Mouse (Mus musculus) lung, embryonic 15.5 days (tissue): ENCODE measurements at regions not wholly inside any gene's neighbourhood (a gene's known extent, or its start where the extent isn't known, plus 50 kb on each side); places are given as distances from the start of the nearest gene placed in this dataset.
A peak's percentile ranks its signal among the peaks of the same experiment; 100 is the strongest.

Source experiments
- ATAC-seq: fragments of 200-750 bp; cut with Nextera tagmentation; 2 replicates; pipeline ENCODE4 v1.8.0; 2017; ENCODE audit warnings: moderate number of reproducible peaks, borderline replicate concordance; ENCODE audit not compliant: low FRiP score, low TSS enrichment; ENCODE audit errors: extremely low read depth
- H3K27ac ChIP-seq: fragments of 300-500 bp; sonication (generic); 2 replicates; pipeline ENCODE4 v1.5.1; 2015; ENCODE audit warnings: moderate library complexity, mild to moderate bottlenecking, inconsistent platforms
- H3K27me3 ChIP-seq: fragments of 300-500 bp; sonication (generic); 2 replicates; pipeline ENCODE4 v1.6.1; 2015; ENCODE audit warnings: inconsistent platforms
- H3K36me3 ChIP-seq: fragments of 300-500 bp; sonication (generic); 2 replicates; pipeline ENCODE4 v1.6.1; 2015; ENCODE audit warnings: inconsistent platforms
- H3K4me1 ChIP-seq: fragments of 300-500 bp; sonication (generic); 2 replicates; pipeline ENCODE4 v1.6.1; 2015; ENCODE audit warnings: inconsistent platforms
- H3K4me2 ChIP-seq: fragments of 300-500 bp; sonication (generic); 2 replicates; pipeline ENCODE4 v1.6.1; 2015; ENCODE audit warnings: inconsistent platforms, mild to moderate bottlenecking, moderate library complexity
- H3K4me3 ChIP-seq: fragments of 300-500 bp; sonication (generic); 2 replicates; pipeline ENCODE4 v1.5.1; 2015; ENCODE audit warnings: mild to moderate bottlenecking, inconsistent platforms
- H3K9ac ChIP-seq: fragments of 300-500 bp; sonication (generic); 2 replicates; pipeline ENCODE4 v1.6.1; 2015; ENCODE audit warnings: inconsistent platforms
- H3K9me3 ChIP-seq: fragments of 300-500 bp; sonication (generic); 2 replicates; pipeline ENCODE4 v1.6.1; 2016; ENCODE audit warnings: inconsistent platforms
- WGBS: fragments of 180-500 bp; shearing (Covaris S2); methylation state at CpG from one replicate; pipeline ENCODE4 v1.1.7; 2015; 5-methylcytosine and 5-hydroxymethylcytosine counted together

GRCm38 (mm10) chr13:60086657-60087056, 90.5 kb downstream of the Gas1 start:
- peaks cover 22% of the 10 kb centered on the region for H3K4me1 ChIP-seq
- no peak overlapping the region for H3K4me3 ChIP-seq
- no peak overlapping the region for H3K9ac ChIP-seq
- no peaks in the 10 kb centered on the region for H3K9me3 ChIP-seq
- H3K36me3 ChIP-seq, result no peaks in the 10 kb centered on the region
- no peaks in the 10 kb centered on the region for H3K27me3 ChIP-seq
- no peak overlapping the region for H3K27ac ChIP-seq
- WGBS, result 65% methylated on average over 8 of the region's 8 CpGs
- no peak overlapping the region for H3K4me2 ChIP-seq
- peak; percentile 44 for ATAC-seq

- Histone ChIP-seq H3K27me3 (no peaks in the 10 kb centered on the region), H3K36me3 (no peaks in the 10 kb centered on the region), H3K9ac (no peak overlapping the region), H3K4me3 (no peak overlapping the region), H3K9me3 (no peaks in the 10 kb centered on the region), H3K27ac (no peak overlapping the region), H3K4me1 (peaks cover 27% of the 10 kb centered on the region), H3K4me2 (no peak overlapping the region)
- ATAC-seq, result peak; percentile 41; the same call in 1 of the 2 replicates
- 17% methylated on average over 12 of the region's 12 CpGs for WGBS
Observed at GRCm38 (mm10) chr13:60084975-60085374, 92.2 kb downstream of the Gas1 start.

GRCm38 (mm10) chr13:60084290-60084689, 92.9 kb downstream of the Gas1 start:
- H3K9ac ChIP-seq, result no peak overlapping the region

GRCm38 (mm10) chr13:60080113-60080512, 97.1 kb downstream of the Gas1 start:
- Histone ChIP-seq H3K4me3 (no peak overlapping the region), H3K27ac (no peak overlapping the region), H3K27me3 (no peaks in the 10 kb centered on the region), H3K36me3 (no peaks in the 10 kb centered on the region), H3K9ac (no peak overlapping the region), H3K4me2 (no peak overlapping the region), H3K9me3 (no peaks in the 10 kb centered on the region), H3K4me1 (peaks cover 15% of the 10 kb centered on the region)
- no peak for ATAC-seq
- 77% methylated on average over 10 of the region's 10 CpGs for WGBS

More at GRCm38 (mm10) chr13:60084290-60084689, 92.9 kb downstream of the Gas1 start:
- H3K4me1 ChIP-seq, result peaks cover 27% of the 10 kb centered on the region
- 66% methylated on average over 4 of the region's 4 CpGs for WGBS
- no peak for ATAC-seq
- no peak overlapping the region for H3K4me3 ChIP-seq
- no peaks in the 10 kb centered on the region for H3K36me3 ChIP-seq
- H3K27ac ChIP-seq, result no peak overlapping the region
- no peak overlapping the region for H3K4me2 ChIP-seq
- H3K27me3 ChIP-seq, result no peaks in the 10 kb centered on the region
- no peaks in the 10 kb centered on the region for H3K9me3 ChIP-seq

GRCm38 (mm10) chr13:60078331-60079050, 98.7 kb downstream of the Gas1 start:
- Histone ChIP-seq H3K4me2 (no peak overlapping the region), H3K9ac (no peak overlapping the region), H3K27ac (no peak overlapping the region), H3K36me3 (no peaks in the 10 kb centered on the region), H3K9me3 (no peaks in the 10 kb centered on the region), H3K4me1 (peaks cover 5% of the 10 kb centered on the region; the same call in 1 of the 2 replicates), H3K4me3 (no peak overlapping the region), H3K27me3 (no peaks in the 10 kb centered on the region)
- no peak for ATAC-seq
- WGBS, result 60% methylated on average over 8 of the region's 8 CpGs

GRCm38 (mm10) chr13:60076147-60076800, 100.9 kb downstream of the Gas1 start:
- Histone ChIP-seq H3K9ac (no peak overlapping the region), H3K9me3 (no peaks in the 10 kb centered on the region), H3K36me3 (no peaks in the 10 kb centered on the region), H3K4me3 (no peak overlapping the region), H3K4me1 (peaks cover 5% of the 10 kb centered on the region; the same call in 1 of the 2 replicates), H3K27me3 (no peaks in the 10 kb centered on the region), H3K27ac (no peak overlapping the region), H3K4me2 (no peak overlapping the region)
- WGBS, result 57% methylated on average over 6 of the region's 6 CpGs
- no peak for ATAC-seq

- Histone ChIP-seq H3K9me3 (no peaks in the 10 kb centered on the region), H3K4me3 (no peak overlapping the region), H3K27me3 (no peaks in the 10 kb centered on the region), H3K27ac (no peak overlapping the region), H3K4me2 (no peak overlapping the region), H3K4me1 (peaks cover 7% of the 10 kb centered on the region), H3K36me3 (no peaks in the 10 kb centered on the region), H3K9ac (no peak overlapping the region)
- 37% methylated on average over 9 of the region's 9 CpGs for WGBS
- no peak for ATAC-seq
Observed at GRCm38 (mm10) chr13:60071595-60071994, 105.6 kb downstream of the Gas1 start.

GRCm38 (mm10) chr13:60069196-60069595, 108.0 kb downstream of the Gas1 start:
- Histone ChIP-seq H3K9me3 (no peaks in the 10 kb centered on the region), H3K4me3 (no peak overlapping the region), H3K27me3 (no peaks in the 10 kb centered on the region), H3K27ac (peak overlapping the region; percentile 36; the same call in 1 of the 2 replicates), H3K36me3 (no peaks in the 10 kb centered on the region), H3K4me2 (no peak overlapping the region), H3K9ac (no peak overlapping the region), H3K4me1 (peaks cover 13% of the 10 kb centered on the region)
- 22% methylated on average over 9 of the region's 9 CpGs for WGBS
- ATAC-seq, result peak; percentile 43; the same call in 1 of the 2 replicates

GRCm38 (mm10) chr13:60067325-60067724, 109.8 kb downstream of the Gas1 start:
- H3K36me3 ChIP-seq, result no peaks in the 10 kb centered on the region
- H3K4me2 ChIP-seq, result no peak overlapping the region
- peaks cover 13% of the 10 kb centered on the region for H3K4me1 ChIP-seq
- H3K9me3 ChIP-seq, result no peaks in the 10 kb centered on the region
- no peak overlapping the region for H3K4me3 ChIP-seq
- no peak overlapping the region for H3K9ac ChIP-seq
- 88% methylated on average over 9 of the region's 9 CpGs for WGBS
- ATAC-seq, result no peak
- no peak overlapping the region for H3K27ac ChIP-seq
- H3K27me3 ChIP-seq, result no peaks in the 10 kb centered on the region

- H3K27ac ChIP-seq, result no peak overlapping the region
- H3K36me3 ChIP-seq, result no peaks in the 10 kb centered on the region
- H3K9ac ChIP-seq, result no peak overlapping the region
- no peaks in the 10 kb centered on the region for H3K27me3 ChIP-seq
- 49% methylated on average over 6 of the region's 6 CpGs for WGBS
- ATAC-seq, result no peak
- no peak overlapping the region for H3K4me2 ChIP-seq
- no peaks in the 10 kb centered on the region for H3K9me3 ChIP-seq
- no peak overlapping the region for H3K4me3 ChIP-seq
- H3K4me1 ChIP-seq, result peaks cover 11% of the 10 kb centered on the region; the same call in 1 of the 2 replicates
Observed at GRCm38 (mm10) chr13:60061589-60061988, 115.6 kb downstream of the Gas1 start.

- H3K9ac ChIP-seq, result no peak overlapping the region
- no peak overlapping the region for H3K4me2 ChIP-seq
- H3K9me3 ChIP-seq, result no peaks in the 10 kb centered on the region
- H3K27me3 ChIP-seq, result no peaks in the 10 kb centered on the region
- ATAC-seq, result peak; percentile 69; the same call in 1 of the 2 replicates
- no peaks in the 10 kb centered on the region for H3K36me3 ChIP-seq
- H3K27ac ChIP-seq, result no peak overlapping the region
- WGBS, result 17% methylated on average over 13 of the region's 13 CpGs
- no peak overlapping the region for H3K4me3 ChIP-seq
- peaks cover 5% of the 10 kb centered on the region; the same call in 1 of the 2 replicates for H3K4me1 ChIP-seq
Observed at GRCm38 (mm10) chr13:60057761-60058274, 119.3 kb downstream of the Gas1 start.

GRCm38 (mm10) chr13:60054531-60054930, 122.6 kb downstream of the Gas1 start:
- H3K4me3 ChIP-seq, result no peak overlapping the region
- no peaks in the 10 kb centered on the region for H3K36me3 ChIP-seq
- no peaks in the 10 kb centered on the region for H3K27me3 ChIP-seq
- no peak overlapping the region for H3K9ac ChIP-seq
- H3K27ac ChIP-seq, result no peak overlapping the region
- H3K4me1 ChIP-seq, result peaks cover 5% of the 10 kb centered on the region; the same call in 1 of the 2 replicates
- no peak for ATAC-seq
- no peaks in the 10 kb centered on the region for H3K9me3 ChIP-seq
- WGBS, result 21% methylated on average over 3 of the region's 3 CpGs
- no peak overlapping the region for H3K4me2 ChIP-seq
